Comparison of ENCODE assay signal across 8 mouse cellular contexts in genomic region chr4:98500182-98500581, GRCm38 (mm10).
DNase-seq lines count a peak whose midpoint lies in the region; ATAC-seq lines count a peak whose summit lies in the region.

No protein-coding gene starts in this region.

- ATAC-seq in kidney, embryonic 14.5 days (ENCODE audit: low FRiP score, low TSS enrichment) = no peak

- WGBS in kidney, embryonic 14.5 days = 81% methylated on average over 5 of the region's 5 CpGs

- no peak overlapping the region for H3K27ac ChIP-seq in kidney, embryonic 14.5 days (ENCODE audit: low read depth, low read length)

- H3K36me3 ChIP-seq in kidney, embryonic 14.5 days (ENCODE audit: control insufficient read depth, insufficient read depth, low read length) = peaks cover 4% of the 10 kb centered on the region; the same call in 1 of the 2 replicates

- no peaks in the 10 kb centered on the region for H3K27me3 ChIP-seq in kidney, embryonic 14.5 days (ENCODE audit: control insufficient read depth, insufficient read depth, low read length)

- no peaks in the 10 kb centered on the region for H3K9me3 ChIP-seq in kidney, embryonic 14.5 days (ENCODE audit: control insufficient read depth, low read length)

- no peak overlapping the region for H3K4me2 ChIP-seq in kidney, embryonic 14.5 days (replicated peaks; ENCODE audit: low read depth, low read length)

- H3K4me1 ChIP-seq in kidney, embryonic 14.5 days (ENCODE audit: control insufficient read depth, insufficient read depth, low read length) = no peaks in the 10 kb centered on the region

- DNase-seq in kidney, adult 9 months = peak; percentile 32
- peak; percentile 16 for DNase-seq in CD4-positive helper T cell, adult 2 months (ENCODE audit: low read depth, low spot score)
- DNase-seq in MEL-GATA-1-ER (ENCODE audit: extremely low read depth, low read depth) = peak; percentile 7
- DNase-seq in lung, postnatal 10 days = peak; percentile 14
- no peak for DNase-seq in right cerebral cortex, postnatal 14 days
- DNase-seq in adrenal gland, postnatal 4 days (ENCODE audit: low spot score in 2 of 2) = no peak
- DNase-seq in gastrocnemius, postnatal 10 days = no peak

- no peak overlapping the region for H3K4me3 ChIP-seq in kidney, embryonic 14.5 days (ENCODE audit: low read length)

- no peak overlapping the region for H3K9ac ChIP-seq in kidney, embryonic 14.5 days (ENCODE audit: low read depth, low read length)

Comparison
In these comparisons a context has a peak if more than half of its experiments do, and no peak if none do; other contexts are left out.
1. DNase-seq: peak in kidney, adult 9 months (single experiment), CD4-positive helper T cell, adult 2 months (single experiment), MEL-GATA-1-ER (single experiment) and lung, postnatal 10 days (single experiment); none in right cerebral cortex, postnatal 14 days (single experiment), adrenal gland, postnatal 4 days (0 of 2) and gastrocnemius, postnatal 10 days (single experiment).